ENCODE assay signal across 1 mouse cellular context in genomic region chr10:62449364-62450279, GRCm38 (mm10).
TF ChIP-seq lines count a peak whose summit lies in the region.

Gene 4930507D05Rik, plus strand, starts transcription at chr10:62449489.
Gene Supv3l1, minus strand, starts transcription at chr10:62449738.

TF ChIP-seq in CH12.LX, 34 proteins besides CTCF, POLR2A, EP300 and RAD21 (continued from another document):
- TF ChIP-seq GABPA (IDR thresholded peaks at IDR 0.05; ENCODE audit: insufficient replicate concordance, low read depth, low read length) = peak; percentile 36; the same call in 1 of the 2 replicates
- peak; percentile 71 for TF ChIP-seq ELF1 (IDR thresholded peaks at IDR 0.05; ENCODE audit: low read depth, low read length)
- peak; percentile 93 for TF ChIP-seq SIN3A (IDR thresholded peaks at IDR 0.05; ENCODE audit: low read length)
- no peak for TF ChIP-seq SMC3 (IDR thresholded peaks at IDR 0.05; ENCODE audit: low read depth, low read length)
- TF ChIP-seq TCF12 (IDR thresholded peaks at IDR 0.05; ENCODE audit: low read depth, low read length) = no peak; the same call in 1 of the 2 replicates
- peak; percentile 100 for TF ChIP-seq MAX (IDR thresholded peaks at IDR 0.05; ENCODE audit: low read length)
- TF ChIP-seq USF2 (conservative IDR thresholded peaks at IDR 0.05; ENCODE audit: low read depth, low read length) = peak; percentile 95
- peak; percentile 74 for TF ChIP-seq NELFE (IDR thresholded peaks at IDR 0.05; ENCODE audit: low read depth, low read length)
- peak; percentile 92 for TF ChIP-seq USF1 (IDR thresholded peaks at IDR 0.05; ENCODE audit: low read depth, low read length)
- TF ChIP-seq KAT2A (IDR thresholded peaks at IDR 0.05; ENCODE audit: insufficient replicate concordance, low read length) = peak; percentile 87; the same call in 1 of the 2 replicates
- TF ChIP-seq ETS1 (conservative IDR thresholded peaks at IDR 0.05; ENCODE audit: low read depth, low read length) = peak; percentile 33; the same call in 1 of the 2 replicates
- TF ChIP-seq IRF4 (IDR thresholded peaks at IDR 0.05; ENCODE audit: low read depth, low read length) = peak; percentile 49; the same call in 1 of the 2 replicates
- TF ChIP-seq MXI1 (IDR thresholded peaks at IDR 0.05; ENCODE audit: low read depth, low read length) = peak; percentile 99
- no peak for TF ChIP-seq ZNF384 (IDR thresholded peaks at IDR 0.05; ENCODE audit: low read depth, low read length)
